Mouse (Mus musculus): Measurements from ENCODE around the gene Sqstm1. TPM values are rescaled to one million over a fixed set of nuclear protein-coding genes. Genes with fewer than 3 reads are reported as not detected.

The Sqstm1 gene
- 113 and 117 TPM in 2 replicates for polyA plus RNA-seq (2012; rRNA removed)

DNA sequence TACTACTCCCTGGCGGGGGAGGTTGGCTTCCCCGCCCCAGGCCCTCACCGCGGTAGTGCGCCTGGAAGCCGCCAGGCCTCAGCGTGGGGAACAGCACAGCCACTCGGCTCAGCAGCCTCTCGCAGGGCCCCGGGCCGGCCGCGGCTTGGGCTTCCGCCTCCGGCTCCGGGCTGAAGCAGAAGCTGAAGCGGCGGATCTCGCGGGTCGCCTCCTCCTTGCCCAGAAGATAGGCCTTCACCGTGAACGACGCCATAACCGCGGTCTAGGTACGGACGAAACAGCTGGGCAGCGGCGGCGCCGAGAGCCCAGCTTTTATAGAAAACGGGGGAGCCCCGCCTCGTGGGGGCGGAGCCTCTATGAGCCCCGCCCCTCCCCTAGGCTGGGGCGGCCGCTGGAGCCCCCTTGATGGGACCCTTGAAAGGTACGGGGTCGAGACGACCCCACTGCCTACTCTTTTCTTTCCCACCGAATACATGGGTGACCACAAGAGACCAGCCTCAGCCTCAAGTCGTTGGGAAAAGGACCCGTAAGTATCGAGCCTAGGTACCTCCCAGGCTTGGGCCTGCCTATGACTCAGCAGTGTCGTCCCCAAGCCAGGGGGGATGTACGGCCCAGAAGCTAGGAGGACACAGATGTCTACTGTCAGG is at the start of gene Sqstm1, which contains the start of gene Mgat4b:
Gene Sqstm1, minus strand, starts transcription at position 323 of the 647 bp plus-strand sequence.
Gene Mgat4b, plus strand, starts transcription at position 386 of the 647 bp plus-strand sequence.
- TF ChIP-seq CTCF (IDR thresholded peaks at IDR 0.05; ENCODE audit: extremely low read depth, insufficient read depth, insufficient read length, insufficient replicate concordance) (no peak), POLR2A (IDR thresholded peaks at IDR 0.05; ENCODE audit: low read depth, low read length) (peak; percentile 96)
- Histone ChIP-seq H3K27ac (ENCODE audit: insufficient read depth, low read length) (peak within 1 kb of the TSS; percentile 97), H3K36me3 (ENCODE audit: control insufficient read depth, insufficient read depth, low read length) (peaks cover 20% of the 10 kb centered on the region), H3K4me1 (ENCODE audit: control insufficient read depth, insufficient read depth, insufficient read length) (peaks cover 5% of the 10 kb centered on the region; the same call in 1 of the 2 replicates), H3K27me3 (ENCODE audit: control insufficient read depth, insufficient read depth, low read length) (no peaks in the 10 kb centered on the region), H3K4me3 (ENCODE audit: extremely low read depth, insufficient read depth, insufficient read length) (peak within 1 kb of the TSS; percentile 90)
- DNase-seq (ENCODE audit: low read depth in 1 of 2, low spot score in 2 of 2), result peak; percentile 57 to 67
- under 1% methylated on average over 48 of the region's 48 CpGs for WGBS

GRCm38 (mm10) chr11:50258310-50258709 is 47.7 kb upstream of the Sqstm1 start:
- Histone ChIP-seq H3K36me3 (ENCODE audit: control insufficient read depth, insufficient read depth, low read length) (peaks cover 42% of the 10 kb centered on the region), H3K4me1 (ENCODE audit: control insufficient read depth, insufficient read depth, insufficient read length) (no peaks in the 10 kb centered on the region), H3K27me3 (ENCODE audit: control insufficient read depth, insufficient read depth, low read length) (no peaks in the 10 kb centered on the region), H3K4me3 (ENCODE audit: extremely low read depth, insufficient read depth, insufficient read length) (no peak overlapping the region), H3K27ac (ENCODE audit: insufficient read depth, low read length) (no peak overlapping the region)
- TF ChIP-seq POLR2A (IDR thresholded peaks at IDR 0.05; ENCODE audit: low read depth, low read length) (no peak), CTCF (IDR thresholded peaks at IDR 0.05; ENCODE audit: extremely low read depth, insufficient read depth, insufficient read length, insufficient replicate concordance) (no peak)
- 83% methylated on average over 7 of the region's 7 CpGs for WGBS
- DNase-seq (ENCODE audit: low read depth in 1 of 2, low spot score in 2 of 2), result no peak

DNA sequence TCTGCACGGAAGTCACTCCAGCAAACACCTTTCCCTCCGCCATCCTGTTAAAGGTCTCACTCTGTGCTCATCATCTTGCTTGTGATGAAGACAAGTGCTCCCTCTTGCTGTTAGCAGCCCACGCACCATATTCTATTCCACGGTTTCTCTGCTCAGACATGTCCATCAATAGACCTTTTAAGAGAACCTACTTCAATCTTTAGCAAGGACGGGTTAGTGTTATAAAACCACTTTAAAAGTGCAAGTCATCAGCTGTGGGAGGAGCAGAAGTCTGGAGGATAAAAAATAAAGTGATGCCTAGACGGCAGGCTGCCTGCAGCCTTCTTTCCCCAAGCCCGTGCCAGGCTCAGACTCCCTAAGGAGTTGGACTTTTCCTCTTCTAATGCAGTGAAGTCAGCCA is 46.0 kb upstream of the Sqstm1 start:
- 51% methylated on average over 7 of the region's 7 CpGs for WGBS
- TF ChIP-seq POLR2A (IDR thresholded peaks at IDR 0.05; ENCODE audit: low read depth, low read length) (no peak), CTCF (IDR thresholded peaks at IDR 0.05; ENCODE audit: extremely low read depth, insufficient read depth, insufficient read length, insufficient replicate concordance) (no peak)
- Histone ChIP-seq H3K4me3 (ENCODE audit: extremely low read depth, insufficient read depth, insufficient read length) (no peak overlapping the region), H3K27me3 (ENCODE audit: control insufficient read depth, insufficient read depth, low read length) (no peaks in the 10 kb centered on the region), H3K27ac (ENCODE audit: insufficient read depth, low read length) (no peak overlapping the region), H3K4me1 (ENCODE audit: control insufficient read depth, insufficient read depth, insufficient read length) (no peaks in the 10 kb centered on the region), H3K36me3 (ENCODE audit: control insufficient read depth, insufficient read depth, low read length) (peaks cover 31% of the 10 kb centered on the region)
- DNase-seq (ENCODE audit: low read depth in 1 of 2, low spot score in 2 of 2), result no peak

GRCm38 (mm10) chr11:50254010-50254580 is 43.5 kb upstream of the Sqstm1 start:
- TF ChIP-seq CTCF (IDR thresholded peaks at IDR 0.05; ENCODE audit: extremely low read depth, insufficient read depth, insufficient read length, insufficient replicate concordance) (no peak), POLR2A (IDR thresholded peaks at IDR 0.05; ENCODE audit: low read depth, low read length) (no peak)
- no peak overlapping the region for H3K4me3 ChIP-seq (ENCODE audit: extremely low read depth, insufficient read depth, insufficient read length)
- no peaks in the 10 kb centered on the region for H3K4me1 ChIP-seq (ENCODE audit: control insufficient read depth, insufficient read depth, insufficient read length)
- H3K36me3 ChIP-seq (ENCODE audit: control insufficient read depth, insufficient read depth, low read length), result peaks cover 22% of the 10 kb centered on the region
- no peaks in the 10 kb centered on the region for H3K27me3 ChIP-seq (ENCODE audit: control insufficient read depth, insufficient read depth, low read length)
- no peak overlapping the region for H3K27ac ChIP-seq (ENCODE audit: insufficient read depth, low read length)
- DNase-seq (ENCODE audit: low read depth in 1 of 2, low spot score in 2 of 2), result no peak
- WGBS, result 90% methylated on average over 12 of the region's 12 CpGs

GRCm38 (mm10) chr11:50253393-50253792 is 42.8 kb upstream of the Sqstm1 start:
- no peak for DNase-seq (ENCODE audit: low read depth in 1 of 2, low spot score in 2 of 2)
- TF ChIP-seq CTCF (IDR thresholded peaks at IDR 0.05; ENCODE audit: extremely low read depth, insufficient read depth, insufficient read length, insufficient replicate concordance) (no peak), POLR2A (IDR thresholded peaks at IDR 0.05; ENCODE audit: low read depth, low read length) (no peak)
- H3K4me1 ChIP-seq (ENCODE audit: control insufficient read depth, insufficient read depth, insufficient read length), result no peaks in the 10 kb centered on the region
- no peak overlapping the region for H3K27ac ChIP-seq (ENCODE audit: insufficient read depth, low read length)
- no peak overlapping the region for H3K4me3 ChIP-seq (ENCODE audit: extremely low read depth, insufficient read depth, insufficient read length)
- WGBS, result 68% methylated on average over 1 of the region's 1 CpGs
- no peaks in the 10 kb centered on the region for H3K27me3 ChIP-seq (ENCODE audit: control insufficient read depth, insufficient read depth, low read length)
- peaks cover 18% of the 10 kb centered on the region for H3K36me3 ChIP-seq (ENCODE audit: control insufficient read depth, insufficient read depth, low read length)

- Histone ChIP-seq H3K4me1 (ENCODE audit: control insufficient read depth, insufficient read depth, insufficient read length) (no peaks in the 10 kb centered on the region), H3K36me3 (ENCODE audit: control insufficient read depth, insufficient read depth, low read length) (peaks cover 11% of the 10 kb centered on the region), H3K27ac (ENCODE audit: insufficient read depth, low read length) (peak overlapping the region; percentile 44), H3K4me3 (ENCODE audit: extremely low read depth, insufficient read depth, insufficient read length) (no peak overlapping the region), H3K27me3 (ENCODE audit: control insufficient read depth, insufficient read depth, low read length) (no peaks in the 10 kb centered on the region)
- DNase-seq (ENCODE audit: low read depth in 1 of 2, low spot score in 2 of 2), result no peak
- 87% methylated on average over 11 of the region's 11 CpGs for WGBS
- TF ChIP-seq POLR2A (IDR thresholded peaks at IDR 0.05; ENCODE audit: low read depth, low read length) (no peak), CTCF (IDR thresholded peaks at IDR 0.05; ENCODE audit: extremely low read depth, insufficient read depth, insufficient read length, insufficient replicate concordance) (no peak)
Measured at GRCm38 (mm10) chr11:50252684-50253265, 42.1 kb upstream of the Sqstm1 start.

Data from spleen, adult 2 months (tissue).